Mouse (Mus musculus) left cerebral cortex, adult 8-10 months (tissue): ENCODE measurements at regions not wholly inside any gene's neighbourhood (a gene's known extent, or its start where the extent isn't known, plus 50 kb on each side); places are given as distances from the start of the nearest gene placed in this dataset.

Experiments
- DNase-seq, 2 experiments: peaks; one replicate each; pipeline ENCODE4 v3.0.0; 2022; ENCODE audit warnings: low spot score in 2 of 2

DNA sequence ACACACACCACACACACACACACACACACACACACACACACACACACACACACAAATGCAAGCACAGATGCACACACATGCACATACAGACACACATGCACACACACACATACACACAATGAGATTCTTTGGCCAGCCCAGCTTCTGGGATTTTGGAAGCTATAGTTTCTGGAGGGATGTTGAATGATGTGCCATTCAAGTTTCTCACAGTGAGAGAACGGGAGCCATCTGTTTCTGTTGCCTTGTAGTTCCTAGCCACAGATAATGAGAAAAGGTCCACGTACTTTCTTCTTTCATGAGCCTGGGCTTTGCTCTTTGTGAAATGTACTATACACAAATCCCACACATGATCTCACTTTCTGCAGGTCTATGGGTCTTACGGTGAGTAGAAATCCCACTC is 304.9 kb upstream of the Auts2 start:
- DNase-seq, result no peak

DNA sequence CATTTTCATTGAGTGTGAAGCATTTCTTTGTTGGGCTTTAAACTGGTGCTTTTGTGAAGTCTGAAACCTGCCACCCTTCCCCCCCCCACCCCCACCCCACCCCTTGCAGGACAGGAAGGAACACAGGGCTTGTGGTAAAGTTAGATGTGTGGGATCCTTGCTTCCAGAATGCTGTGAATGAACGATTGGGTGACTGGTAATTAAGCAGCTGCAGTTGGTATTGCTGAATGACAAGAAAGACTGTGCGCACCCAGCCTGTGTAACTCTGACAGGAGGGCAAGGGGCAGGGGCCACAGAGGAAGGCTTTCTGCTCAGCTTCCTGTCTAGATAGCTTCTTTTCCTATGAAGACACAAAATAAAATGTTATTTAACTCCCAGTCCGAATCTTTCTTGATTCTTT is 300.1 kb upstream of the Auts2 start:
- no peak for DNase-seq

DNA sequence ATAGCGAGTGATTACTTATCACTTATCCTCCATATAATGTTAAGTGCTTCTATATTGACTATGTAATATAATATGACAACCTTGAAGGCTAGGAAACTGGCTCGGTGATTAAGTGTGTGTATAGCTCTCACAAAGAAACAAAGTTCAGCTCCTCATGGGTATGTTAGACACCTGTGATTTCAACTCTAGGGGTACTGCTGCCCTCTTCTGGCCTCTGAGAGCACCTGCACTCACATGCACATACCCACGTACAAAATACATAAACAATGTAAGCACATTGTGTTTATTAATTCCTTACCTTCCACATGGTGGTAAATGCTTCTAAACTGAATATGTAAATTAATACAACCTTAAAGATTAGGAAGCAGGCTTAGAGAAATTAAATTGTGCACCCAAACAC is 298.6 kb upstream of the Auts2 start:
- no peak for DNase-seq

DNA sequence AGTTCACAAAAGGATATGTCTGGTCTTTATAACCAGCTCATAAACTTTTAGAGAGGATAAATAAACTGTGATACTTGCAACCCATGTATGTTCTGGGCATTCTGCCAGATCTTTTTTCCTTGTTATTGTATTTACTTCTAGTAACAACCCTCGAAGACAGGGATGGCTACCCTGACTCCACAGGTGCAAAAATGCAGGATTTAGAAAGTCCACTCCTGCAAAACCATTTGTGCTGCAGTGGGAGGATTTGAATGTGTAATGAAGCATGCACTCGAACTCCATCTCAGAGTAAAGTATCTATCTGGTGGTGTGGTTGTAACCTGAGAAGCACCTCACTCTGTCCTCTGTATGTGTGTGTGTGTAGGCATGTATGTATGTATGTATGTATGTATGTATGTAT is 294.3 kb upstream of the Auts2 start:
- DNase-seq, result no peak

DNA sequence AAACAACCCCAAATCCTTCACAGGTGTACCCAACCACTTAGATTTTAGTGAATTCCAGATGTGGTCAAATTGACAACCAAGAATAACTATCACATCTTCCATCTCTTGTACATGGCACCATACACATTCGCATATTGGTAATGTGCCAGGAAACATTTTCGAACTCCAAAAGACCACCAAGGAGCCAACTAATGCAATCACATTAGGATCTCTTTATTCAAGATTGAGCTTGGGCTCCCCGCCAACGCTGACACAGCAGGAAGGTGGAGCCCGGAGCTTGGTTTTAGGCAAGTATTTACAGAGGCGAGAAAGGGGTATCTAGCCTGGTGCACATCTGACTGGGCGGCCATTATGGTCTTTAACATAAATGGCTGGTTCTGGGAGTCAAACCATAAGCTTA is 285.8 kb upstream of the Auts2 start:
- DNase-seq, result no peak

DNA sequence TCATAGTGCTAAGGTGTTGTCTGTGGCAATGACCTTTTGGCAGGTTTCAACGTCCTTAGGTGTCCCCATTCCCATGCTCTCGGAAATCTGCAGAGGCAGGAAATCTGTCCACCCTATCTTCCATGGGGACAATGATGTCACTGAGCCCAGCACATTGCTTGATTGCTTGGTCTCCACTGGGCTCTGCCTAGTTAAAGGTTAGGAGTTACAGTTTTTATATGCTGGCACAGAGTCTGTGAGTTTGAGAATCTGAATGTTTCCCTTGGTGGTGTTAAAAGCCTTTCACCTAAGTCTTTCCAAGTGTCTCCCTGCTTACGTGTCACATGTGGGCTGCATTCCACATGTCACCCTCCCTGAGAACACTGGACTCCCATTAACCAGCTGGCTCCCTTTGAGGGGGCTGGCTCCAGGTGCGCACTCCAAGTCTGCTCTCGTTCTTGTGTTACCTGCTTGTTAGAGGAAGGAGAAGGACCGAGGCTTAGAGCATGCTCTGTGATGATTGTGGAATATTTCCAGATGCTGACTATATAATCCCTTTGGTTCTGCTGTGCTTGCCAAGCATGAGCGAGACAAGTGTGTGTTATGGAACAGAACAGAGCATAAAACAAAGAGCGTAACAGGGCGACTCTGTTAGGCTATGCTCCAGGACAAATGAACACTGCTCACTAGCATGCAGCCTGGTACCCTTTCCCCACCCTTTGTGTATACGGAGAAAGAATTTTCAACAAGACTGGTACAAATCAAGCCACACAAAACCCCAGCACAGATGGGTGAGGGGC is 284.6 kb upstream of the Auts2 start:
- DNase-seq, result peak in 1 of 2 experiments; percentile 6

DNA sequence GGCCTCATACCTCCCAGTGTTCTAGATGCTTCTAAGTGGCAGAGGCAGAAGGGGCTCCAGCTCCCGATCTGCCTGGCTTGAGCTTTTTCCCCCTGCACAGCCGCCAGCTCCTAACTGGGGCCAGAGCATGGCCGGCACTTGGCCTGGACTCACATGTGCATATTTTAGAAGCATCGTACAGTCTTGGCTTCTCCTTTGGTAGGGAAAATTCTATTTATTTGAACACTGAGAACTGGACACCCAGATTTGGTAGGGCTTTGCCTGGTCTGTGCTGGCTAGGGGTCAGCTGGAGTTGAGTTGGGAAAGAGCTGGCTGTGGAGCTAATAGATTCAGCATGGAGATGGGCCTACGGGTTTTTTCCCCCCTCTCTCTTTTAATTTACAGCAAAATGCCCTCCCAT is 282.9 kb upstream of the Auts2 start:
- DNase-seq, result no peak

DNA sequence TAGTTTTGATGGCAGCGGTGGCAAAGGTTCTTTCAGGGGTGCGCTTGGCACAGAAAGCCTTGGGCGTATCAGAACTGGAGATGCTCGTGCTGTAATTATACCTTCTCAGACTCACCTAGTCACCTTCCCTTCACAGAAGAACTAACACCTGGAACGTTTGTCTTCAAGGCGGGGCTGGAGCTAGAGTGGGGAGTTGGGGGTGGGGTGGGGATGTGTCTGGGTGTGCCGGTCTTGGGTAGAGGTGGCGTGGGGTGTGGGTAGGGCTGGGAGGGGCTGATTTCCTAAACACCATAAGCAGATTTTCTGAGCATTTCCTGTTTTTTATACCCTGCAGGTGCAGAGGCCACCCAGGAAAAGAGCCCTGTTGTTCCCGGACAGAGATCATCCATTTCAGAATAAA is 274.5 kb upstream of the Auts2 start:
- no peak for DNase-seq

DNA sequence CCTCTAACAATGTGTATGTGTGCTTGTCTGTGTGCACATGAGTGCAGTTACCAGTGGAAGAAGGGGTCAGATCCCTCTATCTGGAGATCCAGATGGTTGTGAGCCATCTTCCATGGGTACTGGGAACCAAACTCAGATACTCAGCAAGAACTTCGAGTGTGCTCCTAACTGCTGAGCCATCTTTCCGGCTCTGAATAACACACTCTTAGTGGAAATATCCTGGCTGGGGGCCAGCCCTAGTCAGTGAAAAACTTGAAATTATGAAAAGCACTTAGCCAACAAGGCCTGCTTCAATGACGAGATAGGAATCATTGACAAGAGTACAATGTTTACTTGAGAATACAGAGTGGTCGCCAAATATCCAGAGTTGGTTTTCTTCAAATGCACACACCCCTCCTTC is 266.0 kb upstream of the Auts2 start:
- no peak for DNase-seq

DNA sequence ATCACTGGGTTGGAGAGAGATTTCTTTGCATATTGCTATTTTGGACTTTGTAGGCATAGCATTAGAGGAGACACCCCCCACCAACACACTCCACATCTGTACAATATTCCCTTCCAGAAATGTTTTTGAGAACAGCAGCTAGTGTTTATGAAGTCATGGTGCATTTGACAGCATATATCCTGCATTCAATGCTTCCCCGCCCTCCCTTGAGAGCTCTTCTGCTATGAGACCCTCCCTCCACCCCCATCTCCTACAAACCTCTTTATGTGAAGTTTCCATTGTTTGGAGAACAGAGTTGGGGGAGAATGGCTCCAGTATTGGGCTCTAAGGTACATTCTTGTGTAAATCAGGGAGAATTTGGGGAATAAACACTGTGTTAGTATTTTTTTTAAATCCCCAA is 252.9 kb upstream of the Auts2 start:
- no peak for DNase-seq

DNA sequence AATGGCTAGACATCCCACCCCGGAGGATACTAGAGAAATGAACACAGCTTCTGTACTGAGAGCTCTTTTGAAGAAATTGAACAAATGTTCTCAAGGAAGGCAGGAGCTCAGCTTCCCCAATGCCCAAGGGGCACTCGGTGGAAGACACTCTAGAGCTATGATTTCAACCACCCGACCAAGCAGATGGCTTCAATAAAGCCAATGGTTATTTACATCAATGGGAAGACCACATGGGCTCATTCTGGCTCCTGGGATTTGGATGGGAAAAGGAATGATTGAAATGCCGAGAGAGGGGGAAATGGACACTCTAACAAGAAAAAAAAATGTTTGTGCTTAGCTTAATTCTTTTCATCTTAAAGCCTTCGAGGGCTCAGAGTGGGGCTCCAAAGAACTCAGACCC is 249.3 kb upstream of the Auts2 start:
- DNase-seq, result no peak

DNA sequence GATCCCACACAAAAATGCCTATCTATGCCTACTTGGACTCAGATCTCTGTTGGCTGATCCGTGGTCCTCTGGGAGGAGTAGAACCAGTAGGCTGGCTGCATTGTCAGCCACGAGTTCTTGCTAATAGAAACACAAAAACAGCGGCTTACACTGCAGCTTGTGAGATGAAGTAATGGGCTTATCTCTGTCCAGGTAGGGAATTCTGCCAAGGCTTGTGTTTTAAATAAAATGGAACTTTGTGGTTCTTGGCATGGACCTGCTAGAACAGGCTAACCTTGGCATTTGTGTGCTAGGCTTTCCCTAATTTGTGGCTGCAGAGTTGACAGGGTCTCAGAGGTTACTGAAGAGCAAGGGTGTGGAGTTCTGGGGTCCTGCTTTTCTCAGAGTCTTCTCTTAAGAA is 242.1 kb upstream of the Auts2 start:
- no peak for DNase-seq

DNA sequence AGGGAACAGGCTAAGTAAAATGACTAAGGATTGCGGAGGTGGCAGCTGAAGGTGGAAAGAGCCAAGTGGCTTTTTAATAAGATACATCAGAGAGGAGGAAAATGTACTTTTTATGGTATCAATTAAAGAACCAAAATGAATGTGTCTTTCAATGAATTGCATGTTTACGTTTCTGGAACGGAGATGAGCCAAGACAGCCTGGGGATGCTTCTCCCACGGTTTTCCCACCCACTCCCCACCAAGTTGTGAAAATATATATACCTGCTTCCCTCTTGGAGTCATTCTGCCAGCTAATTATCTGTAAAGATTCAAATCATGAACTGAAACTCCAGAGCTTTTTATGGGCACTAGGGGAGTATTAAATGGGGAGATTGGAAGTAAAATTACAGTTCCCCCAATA is 241.6 kb upstream of the Auts2 start:
- peak in 1 of 2 experiments; percentile 33 for DNase-seq

DNA sequence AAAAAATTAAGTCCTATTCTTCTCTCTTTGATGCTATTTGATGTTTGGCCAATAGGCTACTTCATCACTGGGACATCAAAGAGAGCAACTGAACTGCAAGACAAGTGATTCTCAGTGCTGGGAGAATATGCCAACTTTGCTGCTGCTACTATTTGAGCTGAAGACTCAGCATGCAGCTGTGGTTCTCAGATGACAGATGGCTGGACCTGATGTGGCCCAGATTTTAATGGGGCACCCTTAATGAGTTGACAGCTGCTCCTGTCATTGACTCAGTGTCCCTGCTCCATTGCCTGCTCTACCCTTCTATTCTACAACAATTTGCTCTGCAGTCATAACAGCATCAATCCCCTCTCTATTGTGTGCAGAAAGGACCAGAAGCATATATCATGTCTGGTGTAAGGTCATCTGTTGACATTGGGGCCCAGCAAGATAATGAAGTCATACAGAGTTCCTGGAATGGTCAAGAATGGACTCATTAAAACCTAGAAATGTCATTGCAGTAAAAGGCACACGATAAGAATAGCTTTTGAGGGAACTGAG is 231.1 kb upstream of the Auts2 start:
- DNase-seq, result no peak

DNA sequence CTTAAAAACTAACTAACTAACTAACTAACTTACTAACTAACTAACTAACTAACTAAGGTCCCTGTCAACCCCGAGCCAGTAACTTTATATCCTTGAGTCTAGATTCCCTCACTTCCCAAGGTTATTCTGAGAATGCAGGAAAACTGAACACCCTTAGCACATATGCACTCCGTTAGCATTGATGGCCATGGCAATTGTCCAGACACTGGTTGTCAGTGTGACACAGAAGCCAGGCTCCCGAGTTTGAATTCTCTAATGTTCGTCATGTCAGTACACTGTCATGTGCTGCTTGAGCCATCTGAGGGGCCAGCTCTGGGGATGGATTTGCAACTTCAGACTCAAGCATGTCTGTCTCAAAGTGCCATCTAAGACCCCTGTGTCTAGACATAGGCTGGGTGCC is 217.3 kb upstream of the Auts2 start:
- DNase-seq, result no peak

DNA sequence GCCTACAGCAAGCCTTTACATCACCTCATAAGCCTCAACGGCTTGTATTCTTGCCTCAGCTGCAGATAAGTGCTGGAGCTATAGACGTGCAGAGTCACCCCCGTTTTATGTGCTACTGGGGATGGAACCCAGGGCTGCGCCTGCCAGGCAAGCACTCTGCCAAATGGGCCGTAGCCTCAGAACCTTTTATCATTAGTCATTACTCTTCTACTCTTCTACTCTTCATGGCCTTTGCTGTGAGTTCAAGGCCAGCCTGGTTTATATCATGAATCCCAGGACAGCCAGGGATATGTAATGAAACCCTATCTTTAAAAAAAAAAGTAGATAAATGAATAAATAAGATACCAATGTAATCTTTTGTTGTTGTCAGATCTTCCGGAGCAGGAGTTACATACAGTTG is 216.6 kb upstream of the Auts2 start:
- DNase-seq, result no peak

DNA sequence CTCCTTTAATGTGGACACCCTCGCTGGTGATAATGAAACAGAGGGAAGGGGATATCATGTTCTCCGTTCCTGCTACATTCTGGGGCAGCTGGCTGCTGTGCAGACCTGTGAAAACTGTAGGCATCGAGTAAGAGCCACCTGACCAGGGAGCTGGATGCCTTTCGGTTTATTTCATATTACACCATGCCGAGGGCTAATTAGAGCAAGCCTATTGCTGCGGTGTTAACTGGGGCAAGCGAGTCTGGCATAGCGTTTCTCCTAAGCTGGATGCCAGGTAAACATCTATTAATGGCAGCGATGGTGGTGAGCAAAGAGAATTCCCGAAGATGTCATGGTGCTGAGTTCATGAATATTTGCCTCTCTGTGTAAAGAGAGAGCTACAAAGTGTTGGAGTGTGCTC is 215.8 kb upstream of the Auts2 start:
- no peak for DNase-seq

DNA sequence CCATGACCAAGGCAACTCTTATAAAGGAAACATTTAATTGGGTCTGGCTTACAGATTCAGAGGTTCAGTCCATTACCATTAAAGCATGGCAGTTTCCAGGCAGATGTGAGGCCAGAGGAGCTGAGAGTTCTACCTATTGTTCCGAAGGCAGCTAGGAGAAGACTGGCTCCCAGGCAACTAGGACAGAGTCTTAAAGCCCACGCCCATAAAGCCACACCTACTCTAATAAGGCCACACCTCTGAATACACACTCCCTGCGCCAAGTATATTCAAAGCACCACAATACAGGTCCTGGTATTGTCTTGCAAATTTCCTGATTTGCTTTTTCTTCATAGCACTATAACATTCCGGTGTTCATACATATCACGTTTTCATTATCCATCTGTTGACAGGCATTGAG is 194.8 kb upstream of the Auts2 start:
- DNase-seq, result no peak

DNA sequence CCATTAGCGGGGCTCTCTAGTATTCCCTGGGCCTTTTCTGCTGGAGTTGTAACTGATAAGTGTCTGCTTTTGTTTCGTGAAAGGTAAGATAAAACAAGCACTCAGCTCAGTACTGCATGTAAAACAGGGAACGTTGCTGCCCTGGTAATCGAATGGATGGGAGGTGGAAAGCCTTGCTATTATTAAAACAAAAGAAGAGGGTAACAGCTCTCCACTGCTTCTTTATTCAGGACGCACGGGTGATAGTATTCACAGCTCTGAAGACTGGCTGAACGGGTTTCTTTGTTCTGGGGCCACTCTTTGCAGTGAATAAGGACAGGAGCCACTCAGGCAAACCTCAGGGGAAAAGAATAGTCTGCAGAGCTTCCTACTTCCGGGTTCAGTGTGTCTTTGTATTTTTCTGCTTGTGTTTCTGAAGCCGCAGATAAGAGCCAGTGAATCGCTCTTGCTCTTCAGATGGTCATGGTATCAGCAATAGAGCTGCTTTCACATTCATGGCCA is 185.6 kb upstream of the Auts2 start:
- no peak for DNase-seq

DNA sequence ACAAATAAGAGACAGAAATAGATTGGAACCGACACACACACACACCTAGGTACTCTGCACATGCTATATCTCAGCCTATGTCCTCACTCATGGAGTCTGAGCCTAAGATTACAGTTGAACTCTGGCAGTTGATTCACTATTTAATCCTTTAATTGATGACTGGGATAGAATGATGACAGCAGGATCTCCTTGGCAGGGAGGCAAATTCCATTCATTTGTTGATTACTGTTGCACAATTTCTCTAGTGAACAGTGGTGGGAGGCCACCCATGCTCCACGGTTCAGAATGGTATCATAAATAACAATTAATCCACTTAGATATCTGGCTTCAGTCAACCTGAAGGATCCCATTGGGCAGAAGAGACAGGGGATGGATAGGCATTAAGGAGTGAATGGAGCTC is 181.3 kb upstream of the Auts2 start:
- DNase-seq, result no peak

DNA sequence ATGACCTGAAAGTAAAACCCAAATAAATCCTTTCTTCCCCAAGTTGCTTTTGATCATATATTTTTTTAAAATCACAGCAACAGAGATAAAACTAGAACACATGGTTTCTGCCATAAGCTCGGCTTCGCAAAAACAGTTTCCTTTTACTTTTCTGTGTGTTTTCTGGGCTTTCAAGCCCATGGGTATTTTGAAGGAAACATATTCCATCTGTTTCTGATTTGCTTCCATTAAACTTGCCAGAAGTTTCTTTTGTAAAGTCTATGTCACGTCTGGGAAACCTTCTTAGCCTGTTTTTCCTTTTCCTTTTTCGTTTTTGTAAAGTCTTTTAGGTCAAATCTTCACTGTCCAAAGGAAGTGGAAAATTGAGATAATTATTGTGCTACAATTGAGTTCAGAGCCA is 167.2 kb upstream of the Auts2 start:
- no peak for DNase-seq

DNA sequence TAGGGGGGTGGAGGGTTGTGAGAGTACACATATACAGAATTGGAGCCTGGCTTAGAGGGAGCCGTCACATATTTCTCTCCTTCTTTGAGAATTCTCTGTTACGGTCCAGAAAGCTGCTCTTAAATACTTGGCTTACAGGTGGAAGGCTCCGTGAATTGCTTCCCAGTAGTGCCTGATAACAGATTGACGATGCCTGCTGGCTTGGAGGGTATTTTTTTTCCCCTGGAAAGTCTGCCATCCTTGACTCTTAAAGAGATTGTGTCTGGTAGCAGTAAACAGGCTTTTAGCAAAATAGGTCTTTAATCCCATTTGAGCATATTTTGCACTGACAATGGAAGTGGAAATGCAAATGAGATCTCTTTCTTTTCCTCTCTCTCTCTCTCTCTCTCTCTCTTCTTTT is 164.4 kb upstream of the Auts2 start:
- DNase-seq, result no peak

DNA sequence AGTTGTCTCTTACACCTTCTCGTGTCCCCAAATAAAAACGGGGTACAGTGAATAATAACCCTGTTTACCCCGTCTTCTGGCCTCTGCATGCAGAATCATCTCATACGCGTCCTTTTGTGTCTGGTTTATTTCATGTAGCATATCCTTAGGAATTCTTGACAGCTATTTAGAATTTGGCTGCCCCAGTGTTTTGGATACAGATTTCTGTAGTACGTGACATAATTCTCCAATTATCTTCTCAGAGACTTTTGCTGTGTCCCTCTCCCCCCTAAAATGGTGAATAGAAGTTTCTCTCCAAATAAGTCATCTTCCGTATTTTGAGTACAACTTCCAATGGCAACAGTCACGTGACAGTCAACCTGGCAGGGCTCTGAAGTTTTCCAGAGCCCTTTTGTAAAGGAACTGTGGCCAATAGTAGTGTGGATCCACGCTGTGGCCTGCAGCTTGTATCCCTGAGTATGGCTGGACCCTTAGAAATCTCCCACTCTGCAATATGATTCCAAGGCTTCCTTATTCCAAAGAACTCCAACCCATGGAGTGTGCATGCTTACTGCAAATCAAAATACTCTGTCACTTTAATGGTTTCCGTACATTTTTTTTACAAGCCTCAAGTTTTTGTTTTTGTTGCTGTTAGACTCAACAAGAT is 160.4 kb upstream of the Auts2 start:
- no peak for DNase-seq
